Mouse (Mus musculus): ENCODE measurements at regions not wholly inside any gene's neighbourhood (a gene's known extent, or its start where the extent isn't known, plus 50 kb on each side); places are given as distances from the start of the nearest gene placed in this dataset.

GRCm38 (mm10) chr7:135806673-135807072, 90.5 kb upstream of the Mki67 start:
- TF ChIP-seq CTCF (conservative IDR thresholded peaks at IDR 0.05; ENCODE audit: insufficient read depth, insufficient read length, low read depth, low read length): no peak
- no peak for TF ChIP-seq POLR2A (IDR thresholded peaks at IDR 0.05; ENCODE audit: low read depth, low read length)
